Mouse (Mus musculus) cerebellum, postnatal 14 days (tissue): ENCODE measurements around the gene Stx6.
"Not testable (repeated sequence)": the region's sequence is repeated elsewhere in the genome, so short reads cannot be mapped to it uniquely, and the experiment has no call there.

Source experiments
- DNase-seq, 2 experiments: peaks; one replicate each; pipeline ENCODE4 v3.0.0; 2021; ENCODE audit warnings: mixed read lengths in 2 of 2

The Stx6 gene

DNA sequence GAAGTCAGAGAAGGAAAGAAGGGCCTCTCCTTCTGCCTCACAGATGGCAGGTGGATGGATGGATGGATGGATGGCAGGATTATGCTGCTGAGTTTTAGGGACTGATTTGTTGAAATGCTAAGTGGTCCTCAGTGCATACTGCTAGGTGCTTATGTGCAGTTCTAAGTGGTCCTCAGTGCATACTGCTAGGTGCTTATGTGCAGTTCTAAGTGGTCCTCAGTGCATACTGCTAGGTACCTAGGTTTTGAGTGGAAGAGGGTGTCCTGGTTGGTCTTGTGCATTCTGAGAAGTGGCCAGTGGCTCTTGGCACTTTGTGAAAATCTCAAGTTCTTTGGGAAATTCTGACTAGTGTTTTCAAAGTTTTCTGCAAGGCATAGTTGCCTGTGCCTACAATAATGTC lies 11.4 kb downstream of the Stx6 start:
- DNase-seq, result no peak

GRCm38 (mm10) chr1:155172895-155173643 lies 14.6 kb downstream of the Stx6 start:
- DNase-seq, result no peak

DNA sequence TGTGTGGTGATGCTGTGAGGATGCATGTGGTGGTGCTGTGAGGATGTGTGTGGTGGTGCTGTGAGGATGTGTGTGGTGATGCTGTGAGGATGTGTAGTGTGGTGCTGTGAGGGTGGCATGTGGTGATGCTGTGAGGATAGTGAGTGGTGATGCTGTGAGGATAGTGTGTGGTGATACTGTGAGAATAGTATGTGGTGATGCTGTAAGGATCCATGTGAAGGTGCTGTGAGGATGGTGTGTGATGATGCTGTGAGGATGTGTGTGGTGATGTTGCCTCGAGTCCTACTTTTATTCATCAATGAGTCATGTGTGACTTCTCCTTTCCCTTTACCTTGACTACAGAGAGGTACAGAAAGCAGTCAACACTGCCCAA lies 15.1 kb downstream of the Stx6 start:
- DNase-seq, result not testable (repeated sequence)

GRCm38 (mm10) chr1:155174424-155174823 lies 15.9 kb downstream of the Stx6 start:
- DNase-seq, result no peak

DNA sequence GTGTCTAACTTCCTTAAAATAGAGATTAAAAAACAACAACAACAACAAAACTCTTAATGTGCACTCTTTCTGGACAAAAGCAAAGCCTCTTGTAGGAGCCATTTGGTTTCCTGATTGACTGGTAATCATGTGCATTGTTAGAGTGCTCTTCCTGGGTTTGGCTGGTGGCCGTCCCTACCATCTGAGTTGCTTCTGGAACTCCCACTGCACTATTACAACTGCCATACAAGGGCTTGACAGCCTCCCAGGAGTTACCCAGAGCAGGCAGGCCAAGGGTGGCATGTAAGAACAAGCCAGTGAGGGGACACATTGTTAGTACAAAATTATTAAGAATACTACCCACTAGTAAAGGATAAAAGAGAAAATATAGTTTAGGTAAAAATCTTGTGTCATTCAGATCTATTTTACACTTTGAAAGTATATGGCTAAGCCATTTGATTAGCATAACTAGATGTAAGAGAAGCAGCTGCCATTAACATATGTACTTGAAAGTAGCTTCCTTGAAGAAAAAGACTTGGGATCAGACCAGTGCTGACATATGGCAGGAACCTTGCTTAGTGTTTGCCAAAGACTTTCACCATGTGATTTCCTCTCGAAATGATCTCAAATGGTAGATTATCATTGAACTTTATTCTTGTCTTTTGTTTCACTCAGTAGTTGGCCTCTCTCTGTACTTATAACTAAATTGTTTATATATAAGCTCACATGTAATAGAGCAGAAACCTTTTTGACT lies 19.8 kb downstream of the Stx6 start:
- DNase-seq, result no peak

DNA sequence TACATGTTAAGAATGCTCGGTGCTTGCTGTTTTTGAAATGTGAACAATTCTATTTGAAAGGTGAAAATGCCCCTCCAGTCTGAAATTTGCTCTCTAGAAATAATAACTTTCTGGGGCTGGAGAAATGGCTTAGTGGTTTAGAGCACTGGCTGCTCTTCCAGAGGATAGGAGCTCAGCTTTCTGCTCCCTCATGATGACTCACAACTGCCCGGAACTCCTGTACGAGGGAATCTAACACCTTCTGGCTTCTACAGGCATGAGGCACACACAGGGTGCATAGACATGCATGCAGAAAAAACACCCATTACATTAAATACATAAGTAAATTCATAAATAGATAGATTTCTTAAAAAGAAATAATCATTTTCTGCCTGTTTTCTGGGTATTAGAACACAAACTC lies 25.7 kb downstream of the Stx6 start:
- no peak for DNase-seq

GRCm38 (mm10) chr1:155188656-155189055 lies 30.1 kb downstream of the Stx6 start:
- DNase-seq, result peak in 1 of 2 experiments; percentile 28

- peak in 1 of 2 experiments; percentile 30 for DNase-seq
Observed at GRCm38 (mm10) chr1:155191219-155191618, 32.7 kb downstream of the Stx6 start.

GRCm38 (mm10) chr1:155191671-155192070 lies 33.2 kb downstream of the Stx6 start:
- DNase-seq, result peak; percentile 87 to 89

DNA sequence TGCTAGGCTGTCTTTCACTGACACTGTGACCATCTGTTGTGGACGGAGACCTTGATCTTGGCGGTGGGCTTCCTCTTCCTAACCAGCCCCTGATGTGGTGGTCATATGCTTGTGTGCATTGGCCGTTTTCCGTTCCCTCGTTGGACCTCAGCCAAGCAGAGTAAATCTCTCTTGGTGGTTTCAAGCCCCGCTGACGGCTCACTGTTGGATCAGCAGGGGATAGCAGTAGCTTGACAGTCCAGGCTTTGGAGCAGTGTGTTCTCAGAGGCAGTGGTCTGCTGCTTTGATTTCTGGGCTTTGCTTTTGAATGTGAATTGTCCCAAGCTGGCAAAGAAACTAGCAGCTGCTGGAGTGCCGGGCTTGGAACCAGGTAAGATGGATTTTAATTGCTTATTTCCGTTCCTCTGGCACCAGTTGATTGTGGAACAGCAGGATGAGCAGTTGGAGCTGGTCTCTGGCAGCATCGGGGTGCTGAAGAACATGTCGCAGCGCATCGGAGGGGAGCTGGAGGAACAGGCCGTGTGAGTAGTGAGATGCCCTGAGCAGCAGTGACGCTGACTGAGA lies 34.4 kb downstream of the Stx6 start:
- peak; percentile 67 to 71 for DNase-seq

DNA sequence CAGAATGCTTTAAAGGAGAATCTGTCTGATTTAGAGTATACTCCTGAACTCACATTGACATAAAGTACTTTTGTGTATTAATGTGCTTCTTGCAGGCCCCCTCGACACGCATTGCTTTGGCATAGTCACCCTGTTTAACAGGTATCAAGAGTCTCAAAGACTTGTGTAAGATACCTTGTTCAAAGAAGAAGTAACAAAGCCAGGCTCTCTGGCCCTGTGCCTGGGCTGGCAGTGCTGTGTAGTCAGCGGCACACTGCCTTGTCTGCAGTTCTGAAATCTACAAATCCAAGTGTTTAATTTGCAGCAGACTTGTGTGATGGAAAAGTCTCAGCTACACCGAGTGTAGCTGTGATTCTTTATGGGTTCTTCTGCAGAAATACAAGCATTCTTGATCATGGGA lies 38.2 kb downstream of the Stx6 start:
- DNase-seq, result peak; percentile 51 to 55

DNA sequence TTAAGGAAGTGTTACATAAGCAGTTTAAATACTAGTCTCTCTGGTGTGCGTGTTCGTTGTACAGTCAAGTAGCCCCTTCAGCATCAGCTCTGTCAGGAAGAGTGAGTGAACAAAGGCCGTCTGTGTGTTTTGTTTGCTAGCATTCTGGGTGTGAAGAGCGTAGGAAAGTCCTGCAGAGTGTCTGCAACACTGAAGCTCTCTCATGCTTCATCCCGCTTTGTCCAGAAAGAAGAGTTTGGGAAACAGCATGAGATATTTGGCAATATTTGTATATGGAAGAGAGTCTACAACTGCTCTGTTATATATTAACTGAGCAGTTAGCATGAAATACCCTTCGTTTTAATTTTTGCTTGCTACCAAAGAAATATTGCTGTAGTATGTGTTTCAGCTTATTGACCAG lies 41.0 kb downstream of the Stx6 start:
- DNase-seq, result no peak

GRCm38 (mm10) chr1:155200967-155201366 lies 42.5 kb downstream of the Stx6 start:
- no peak for DNase-seq

DNA sequence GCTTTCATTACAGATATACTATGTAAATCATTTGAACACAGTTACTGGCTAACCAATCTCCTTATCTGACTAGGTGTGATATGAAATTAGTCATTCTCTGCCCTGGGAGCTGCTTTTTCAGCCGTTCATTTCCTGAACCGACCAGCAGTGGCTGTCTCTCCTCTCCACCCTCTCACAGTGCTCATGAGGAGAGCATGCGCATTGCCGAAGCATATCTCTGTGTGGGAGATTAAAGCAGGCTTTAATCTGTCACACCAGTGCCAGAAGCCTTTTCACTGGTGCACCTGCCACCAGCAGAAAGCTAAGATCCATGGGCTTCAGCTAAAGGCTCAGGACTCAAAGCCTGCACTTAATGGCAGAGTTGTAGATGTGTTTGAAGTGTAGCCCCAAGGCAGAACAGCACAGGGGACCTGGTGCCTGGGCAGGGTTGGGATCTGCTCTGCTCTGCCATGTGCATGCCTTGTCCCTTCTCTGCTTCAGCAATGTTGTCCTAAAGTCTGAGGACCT lies 42.9 kb downstream of the Stx6 start:
- DNase-seq, result peak in 1 of 2 experiments; percentile 46

DNA sequence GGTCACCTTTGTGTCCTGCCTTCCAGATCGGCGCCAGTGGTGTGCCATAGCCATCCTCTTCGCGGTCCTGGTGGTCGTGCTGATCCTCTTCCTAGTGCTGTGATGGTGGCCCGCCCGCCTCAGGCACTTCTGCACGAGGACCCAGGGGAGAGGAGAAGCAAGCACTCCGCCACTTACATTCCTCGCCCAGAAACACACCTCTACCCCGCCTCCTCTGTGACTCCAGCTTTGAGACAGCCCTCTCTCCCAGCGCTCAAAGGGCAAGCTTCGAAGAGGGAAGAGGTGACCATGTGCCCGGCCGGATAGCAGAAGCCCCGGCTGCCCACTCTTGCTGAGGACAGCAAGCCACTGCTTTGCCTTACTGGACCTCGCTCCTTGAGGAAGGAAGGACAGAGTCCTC lies 43.4 kb downstream of the Stx6 start:
- DNase-seq, result no peak

DNA sequence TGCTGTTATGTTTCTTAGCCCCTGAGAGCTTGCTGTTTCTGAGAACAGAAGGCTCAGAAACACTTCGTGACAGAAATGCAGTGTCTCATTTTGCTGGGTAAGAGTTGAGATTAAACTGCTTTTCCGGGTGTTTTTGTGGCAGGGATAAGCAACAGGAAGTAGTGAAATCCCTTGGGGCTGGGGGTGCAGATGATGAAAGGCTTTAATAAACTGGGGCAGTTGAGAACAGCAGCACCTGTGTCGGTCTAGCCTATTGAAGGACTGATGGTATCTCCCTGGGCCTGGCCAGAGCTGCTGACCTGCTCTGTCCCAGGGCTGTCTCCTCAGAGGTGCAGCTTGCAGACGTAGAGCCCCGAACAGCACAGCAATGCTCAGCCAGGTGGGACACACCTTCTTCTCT lies 44.0 kb downstream of the Stx6 start:
- DNase-seq, result no peak

DNA sequence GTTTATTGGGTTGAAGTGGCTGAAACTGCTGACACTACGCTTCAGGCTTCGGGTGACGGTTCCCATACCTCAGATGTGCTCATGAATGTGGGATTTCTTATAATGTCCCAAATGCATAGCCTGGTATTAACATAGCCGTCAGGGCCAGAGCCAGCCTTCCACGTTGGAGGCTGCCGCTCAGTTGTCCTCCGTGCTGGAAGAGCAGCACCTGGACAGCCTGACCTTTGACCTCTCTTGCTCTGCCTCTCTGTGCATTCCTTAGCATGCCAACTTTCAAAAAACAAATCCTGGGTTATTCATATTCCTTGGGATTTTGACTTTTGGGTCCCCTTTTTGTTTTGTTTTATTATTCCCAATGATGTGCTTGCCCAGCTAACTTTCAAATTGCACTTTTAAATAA lies 44.6 kb downstream of the Stx6 start:
- DNase-seq, result no peak

- peak; percentile 26 to 46 for DNase-seq
Observed at GRCm38 (mm10) chr1:155203954-155204353, 45.4 kb downstream of the Stx6 start.

- DNase-seq, result peak; percentile 82 to 88
Observed at GRCm38 (mm10) chr1:155204560-155205162, 46.1 kb downstream of the Stx6 start.

GRCm38 (mm10) chr1:155205311-155205710 lies 46.8 kb downstream of the Stx6 start:
- peak; percentile 30 to 35 for DNase-seq

DNA sequence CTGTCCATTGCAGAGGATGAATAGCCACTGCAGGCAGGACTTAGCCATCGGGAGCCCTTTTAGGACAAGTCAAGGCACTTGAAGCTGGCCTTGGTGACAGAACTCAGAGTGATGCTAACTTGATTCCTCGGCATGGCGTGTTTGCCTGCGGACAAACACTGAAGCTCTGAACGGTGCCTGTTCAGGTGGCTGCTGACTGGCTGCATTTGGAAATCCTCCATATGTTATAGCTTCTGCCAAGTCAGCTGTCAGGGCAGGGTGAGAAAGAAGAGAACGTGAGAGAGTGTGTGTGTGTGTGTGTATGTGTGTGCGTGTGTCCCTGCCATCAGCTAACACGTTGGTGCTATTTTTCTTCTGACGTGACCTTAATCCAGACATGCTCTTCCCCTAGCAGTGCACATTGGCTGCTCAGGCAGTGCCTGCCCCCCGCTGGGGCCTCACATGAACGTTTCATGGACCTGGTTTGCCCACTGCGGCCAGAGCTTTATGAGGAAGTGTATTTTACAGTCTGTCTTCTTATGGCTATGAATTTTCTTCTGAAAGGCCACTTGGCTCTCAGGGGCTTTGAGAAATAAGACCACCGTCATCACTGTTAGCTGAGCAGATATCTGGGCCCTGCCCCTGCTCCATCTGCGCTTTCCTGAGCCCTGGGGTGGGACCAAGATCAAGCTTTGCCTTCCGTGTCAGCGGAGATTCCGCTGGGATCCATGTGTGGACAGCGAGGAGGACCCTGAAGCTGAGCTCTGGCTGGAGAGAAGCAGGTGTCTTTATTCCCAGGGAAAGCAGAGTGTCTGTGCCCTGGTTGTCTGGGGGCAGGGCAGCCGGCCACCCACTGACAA lies 47.5 kb downstream of the Stx6 start:
- DNase-seq, result peak; percentile 63 to 66

GRCm38 (mm10) chr1:155207859-155208258 lies 49.3 kb downstream of the Stx6 start:
- peak in 1 of 2 experiments; percentile 44 for DNase-seq
